Mouse (Mus musculus): ENCODE results near the gene Hist1h2ad.
"Not testable (repeated sequence)": the region's sequence is repeated elsewhere in the genome, so short reads cannot be mapped to it uniquely, and the experiment has no call there.

Gene Hist1h2ad

GRCm38 (mm10) chr13:23583387-23584068, 9.3 kb downstream of the Hist1h2ad start:
- DNase-seq (ENCODE audit: low spot score in 2 of 2) = no peak

GRCm38 (mm10) chr13:23584331-23584730, 10.2 kb downstream of the Hist1h2ad start:
- no peak for DNase-seq (ENCODE audit: low spot score in 2 of 2)

GRCm38 (mm10) chr13:23585029-23585441, 10.9 kb downstream of the Hist1h2ad start:
- peak; percentile 71 to 81 for DNase-seq (ENCODE audit: low spot score in 2 of 2)

DNA sequence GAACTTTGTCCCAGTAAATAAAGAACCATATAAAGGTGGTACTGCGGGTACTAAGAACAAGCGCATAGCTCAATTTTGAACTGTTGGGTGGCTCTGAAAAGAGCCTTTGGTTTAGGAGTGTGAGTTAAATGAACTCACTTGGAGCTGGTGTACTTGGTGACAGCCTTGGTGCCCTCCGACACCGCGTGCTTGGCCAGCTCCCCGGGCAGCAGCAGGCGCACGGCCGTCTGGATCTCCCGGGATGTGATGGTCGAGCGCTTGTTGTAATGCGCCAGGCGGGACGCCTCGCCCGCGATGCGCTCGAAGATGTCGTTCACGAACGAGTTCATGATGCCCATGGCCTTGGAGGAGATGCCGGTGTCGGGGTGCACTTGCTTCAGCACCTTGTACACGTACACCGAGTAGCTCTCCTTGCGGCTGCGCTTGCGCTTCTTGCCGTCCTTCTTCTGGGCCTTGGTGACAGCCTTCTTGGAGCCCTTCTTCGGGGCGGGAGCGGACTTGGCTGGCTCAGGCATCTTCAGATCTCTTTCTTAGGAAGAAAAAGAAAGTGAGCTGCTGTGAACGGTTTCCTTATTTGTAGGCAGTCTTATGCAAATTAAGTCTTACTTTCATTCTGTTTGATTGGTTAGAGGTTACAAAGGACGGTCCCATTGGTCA, 11.4 kb downstream of the Hist1h2ad start:
- peak; percentile 69 to 89 for DNase-seq (ENCODE audit: low spot score in 2 of 2)

DNA sequence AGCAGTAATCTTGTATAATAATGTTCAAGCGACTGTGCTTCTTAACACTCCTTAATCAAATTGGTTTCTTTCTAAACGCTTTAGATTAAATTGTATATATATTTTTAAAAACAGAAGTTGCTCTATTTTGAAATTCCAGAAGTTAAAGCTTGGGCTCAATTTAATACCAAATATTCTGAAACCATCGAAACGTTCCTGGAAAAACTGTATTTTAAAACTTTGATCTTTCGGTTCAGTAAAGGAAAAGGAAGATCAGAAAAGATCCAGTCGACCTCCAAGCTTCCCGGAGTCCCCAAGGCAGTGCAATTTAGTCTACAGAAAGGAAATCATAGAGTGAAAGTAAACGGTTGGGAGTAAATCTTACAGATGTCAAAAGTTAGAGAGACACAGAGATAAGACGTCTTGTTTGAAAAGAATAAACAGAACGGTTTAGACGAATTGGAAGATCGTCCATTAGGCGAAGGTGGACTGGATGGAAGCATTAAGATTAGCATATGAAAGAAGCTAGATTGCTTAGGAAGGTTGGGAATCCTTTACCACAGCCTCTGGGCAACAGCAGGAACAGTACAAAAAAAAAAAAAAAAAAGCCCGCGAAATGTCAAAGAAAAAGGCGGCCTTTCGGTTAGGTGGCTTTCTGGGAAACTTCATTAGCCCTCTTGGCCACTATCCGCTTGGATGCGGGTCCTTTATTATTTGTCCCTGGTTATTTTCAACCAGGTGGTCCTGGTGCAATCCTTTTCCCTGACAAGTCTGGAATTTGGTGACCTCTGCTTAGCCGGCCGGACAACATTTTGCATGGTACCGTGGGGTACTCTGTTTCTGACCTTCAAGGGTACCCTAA, 12.1 kb downstream of the Hist1h2ad start:
- DNase-seq (ENCODE audit: low spot score in 2 of 2) = no peak

DNA sequence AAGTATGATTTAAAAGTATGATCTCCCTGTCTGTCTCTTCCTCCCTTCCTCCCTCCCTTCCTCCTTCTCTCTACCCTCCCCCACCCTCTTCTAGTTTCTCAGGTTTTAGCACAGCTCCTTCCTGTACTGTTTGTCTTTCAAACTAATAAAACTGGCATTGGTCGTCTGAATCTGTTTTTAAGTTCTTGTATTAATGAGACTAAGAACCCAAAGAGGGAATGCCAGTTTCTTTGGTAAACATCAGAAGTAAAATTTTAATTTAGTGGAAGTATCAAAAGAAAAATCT, 12.7 kb downstream of the Hist1h2ad start:
- DNase-seq (ENCODE audit: low spot score in 2 of 2) = no peak

- no peak for DNase-seq (ENCODE audit: low spot score in 2 of 2)
Observed at GRCm38 (mm10) chr13:23591206-23591605, 17.0 kb downstream of the Hist1h2ad start.

DNA sequence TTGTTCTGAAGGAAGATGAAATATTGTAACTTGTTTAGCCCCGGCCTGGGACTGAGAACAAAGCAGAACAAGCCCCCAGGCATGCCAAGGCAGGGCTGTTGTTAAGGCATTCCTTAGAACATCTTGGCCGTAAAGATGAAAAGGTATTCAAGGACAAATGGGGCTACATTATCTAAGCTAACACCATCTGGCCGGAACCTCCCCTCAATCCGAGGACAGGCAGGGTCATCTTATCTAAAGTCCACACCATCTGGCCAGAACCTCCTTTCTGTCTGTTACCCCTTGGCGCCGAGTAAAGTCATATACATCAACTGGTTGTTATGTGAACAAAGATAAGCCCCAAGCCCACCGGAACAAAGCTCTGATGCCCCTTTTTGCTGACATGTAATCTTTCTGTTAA, 17.7 kb downstream of the Hist1h2ad start:
- DNase-seq (ENCODE audit: low spot score in 2 of 2) = not testable (repeated sequence)

DNA sequence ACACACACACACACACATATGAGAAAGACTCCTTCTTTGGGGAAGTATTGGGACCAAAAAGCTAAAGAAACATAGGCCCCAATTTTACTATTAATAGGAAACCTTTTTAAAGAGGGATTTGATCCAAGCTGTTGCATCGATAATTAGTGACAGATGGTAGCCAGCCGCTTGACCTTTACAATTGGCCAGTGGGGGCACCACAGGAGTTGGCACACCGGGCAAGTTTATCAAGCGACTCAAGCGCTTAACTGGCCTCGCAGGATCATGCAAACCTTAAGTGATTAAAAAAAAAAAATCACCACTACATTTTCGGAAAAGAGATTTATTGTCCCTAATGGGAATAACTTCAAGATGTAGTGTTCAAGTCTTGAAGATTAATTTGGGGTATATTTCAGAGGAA, 18.4 kb downstream of the Hist1h2ad start:
- DNase-seq (ENCODE audit: low spot score in 2 of 2) = no peak

DNA sequence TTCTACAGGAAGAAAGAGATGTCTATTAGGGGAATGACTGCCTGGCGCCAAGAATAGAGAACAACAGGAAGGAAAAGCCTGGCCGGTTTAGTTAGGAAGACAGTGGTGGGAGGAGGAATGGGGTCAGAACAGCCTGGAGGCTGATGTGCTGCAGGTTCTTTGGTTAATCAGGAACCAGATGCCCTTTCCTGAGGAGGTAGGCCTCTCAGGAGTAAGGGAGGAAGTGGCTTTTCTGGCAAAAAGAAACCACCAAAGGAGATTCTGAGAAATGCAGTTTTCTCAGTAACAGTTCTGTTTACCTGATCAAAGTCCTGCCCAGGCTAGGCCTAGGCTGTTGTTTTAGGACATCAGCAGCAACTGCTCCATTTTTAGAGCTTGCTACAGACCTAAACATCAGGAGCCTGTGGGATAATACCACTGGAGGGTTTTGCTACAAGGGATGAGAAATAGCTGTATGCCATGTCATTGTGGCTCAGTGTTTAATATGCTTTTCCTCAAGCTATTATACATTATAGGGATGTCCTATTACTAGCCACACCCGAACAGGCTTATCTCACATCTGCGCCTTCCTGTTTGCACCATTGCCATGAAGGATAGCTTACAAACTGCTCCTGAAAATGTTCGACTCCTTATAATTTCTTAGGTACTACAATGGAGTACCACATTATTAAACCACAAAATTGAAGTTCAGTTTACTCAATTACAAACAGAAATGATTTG, 19.0 kb downstream of the Hist1h2ad start:
- no peak for DNase-seq (ENCODE audit: low spot score in 2 of 2)

- no peak for DNase-seq (ENCODE audit: low spot score in 2 of 2)
Observed at GRCm38 (mm10) chr13:23595185-23595584, 21.0 kb downstream of the Hist1h2ad start.

GRCm38 (mm10) chr13:23595622-23596372, 21.6 kb downstream of the Hist1h2ad start:
- no peak for DNase-seq (ENCODE audit: low spot score in 2 of 2)

DNA sequence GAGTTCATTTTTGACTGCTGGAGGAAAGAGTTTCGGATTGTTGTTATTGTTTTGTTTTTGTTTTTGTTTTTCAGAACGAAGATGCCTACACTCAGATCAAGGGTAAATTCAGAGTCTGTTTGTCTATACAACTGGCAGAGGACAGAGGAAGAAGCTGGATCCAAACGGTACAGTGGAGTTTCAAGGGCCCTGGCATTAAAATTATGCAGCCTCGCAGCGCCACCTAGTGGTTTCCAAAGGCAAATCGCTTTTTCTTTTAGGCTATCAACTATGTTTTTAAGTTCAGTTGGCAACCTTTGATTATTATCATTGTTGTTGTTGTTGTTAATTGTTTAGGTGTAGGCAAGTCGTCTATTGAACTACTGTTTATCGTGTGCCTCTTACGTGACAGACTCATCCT, 23.8 kb downstream of the Hist1h2ad start:
- peak in 1 of 2 experiments; percentile 72 for DNase-seq (ENCODE audit: low spot score in 2 of 2)

GRCm38 (mm10) chr13:23603182-23603699, 29.1 kb downstream of the Hist1h2ad start:
- no peak for DNase-seq (ENCODE audit: low spot score in 2 of 2)

DNA sequence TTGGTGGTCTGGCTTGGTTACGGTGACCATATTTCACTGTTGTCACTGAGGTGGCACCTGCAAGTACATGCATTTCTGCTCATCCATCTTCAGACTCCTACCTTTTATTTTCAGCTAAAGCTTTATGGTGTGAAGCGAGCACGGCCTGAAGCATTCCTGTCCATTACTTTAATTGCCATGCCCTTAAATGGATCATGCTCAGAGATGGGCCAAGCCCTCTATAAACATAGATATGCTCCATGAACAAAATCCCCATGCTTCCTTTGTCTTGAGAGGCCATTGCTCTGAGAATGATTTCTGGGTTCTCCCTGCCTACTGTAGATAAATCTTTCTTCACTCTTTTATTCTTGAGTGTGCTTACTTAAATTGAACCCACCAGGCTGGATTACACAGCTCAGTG, 30.3 kb downstream of the Hist1h2ad start:
- no peak for DNase-seq (ENCODE audit: low spot score in 2 of 2)

DNA sequence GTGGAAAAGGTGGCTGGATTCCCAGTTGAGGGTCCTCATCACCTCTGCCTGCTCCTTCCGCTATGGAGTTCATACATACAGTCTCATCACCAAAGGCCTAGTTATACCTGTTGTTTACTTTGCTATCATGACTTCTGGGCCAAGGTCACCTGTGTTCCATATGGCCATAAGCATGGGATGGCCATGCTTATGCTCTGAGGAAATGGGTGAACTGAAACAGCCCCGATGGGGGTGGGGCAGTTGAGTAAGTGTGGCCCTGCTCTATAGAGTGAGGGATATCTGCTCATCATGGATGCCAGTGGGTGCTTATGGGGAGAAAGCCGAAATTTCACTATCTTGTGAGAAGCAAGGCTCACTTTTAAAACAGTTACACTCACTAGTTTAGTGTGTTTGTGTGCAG, 30.9 kb downstream of the Hist1h2ad start:
- no peak for DNase-seq (ENCODE audit: low spot score in 2 of 2)

GRCm38 (mm10) chr13:23609209-23609608, 35.0 kb downstream of the Hist1h2ad start:
- no peak for DNase-seq (ENCODE audit: low spot score in 2 of 2)

GRCm38 (mm10) chr13:23609844-23610243, 35.7 kb downstream of the Hist1h2ad start:
- DNase-seq (ENCODE audit: low spot score in 2 of 2) = no peak

DNA sequence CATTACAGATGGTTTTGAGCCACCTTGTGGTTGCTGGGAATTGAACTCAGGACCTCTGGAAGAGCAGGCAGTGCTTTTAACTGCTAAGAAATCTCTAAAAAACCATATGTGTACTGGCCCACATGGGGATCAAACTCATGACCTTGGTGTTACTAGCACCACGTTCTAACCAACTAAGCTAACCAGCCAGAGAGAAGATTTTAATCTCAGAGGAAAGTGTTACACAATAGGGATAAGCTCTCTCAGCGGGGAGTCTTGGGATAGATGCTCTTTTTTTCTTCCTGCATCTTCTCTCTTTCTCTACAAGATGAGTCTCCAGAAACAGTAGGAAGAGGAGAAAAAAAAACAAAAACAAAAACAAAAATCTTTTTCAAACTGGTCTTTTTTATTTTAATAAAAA, 36.2 kb downstream of the Hist1h2ad start:
- DNase-seq (ENCODE audit: low spot score in 2 of 2) = no peak

DNA sequence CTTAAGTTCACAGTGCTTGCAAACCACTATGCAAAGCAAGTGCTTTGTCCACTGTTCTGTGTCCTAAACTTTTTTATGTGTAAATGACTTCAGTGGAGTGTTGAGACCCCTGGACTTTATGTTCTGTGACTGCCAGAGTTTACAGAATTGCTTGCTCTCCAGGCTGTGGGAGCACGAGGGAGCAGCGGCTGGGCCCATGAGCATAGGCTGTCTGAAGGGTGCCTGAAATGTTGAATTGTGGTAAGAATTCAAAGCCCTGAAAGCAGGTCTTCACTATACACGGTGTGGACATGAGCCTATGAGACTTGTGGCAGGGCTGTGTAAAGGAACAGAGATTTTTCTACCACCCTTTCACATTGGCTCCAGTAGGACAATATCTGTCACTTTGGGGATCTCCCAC, 37.5 kb downstream of the Hist1h2ad start:
- no peak for DNase-seq (ENCODE audit: low spot score in 2 of 2)

- peak in 1 of 2 experiments; percentile 6 for DNase-seq (ENCODE audit: low spot score in 2 of 2)
Observed at GRCm38 (mm10) chr13:23620056-23620732, 46.0 kb downstream of the Hist1h2ad start.
